In genomic region chr1:193129321-193129720, GRCm38 (mm10) we compare ENCODE assay signal across 9 mouse cellular contexts. TPM values are rescaled to one million over a fixed set of nuclear protein-coding genes. Genes with fewer than 3 reads are reported as not detected.
DNase-seq lines count a peak whose midpoint lies in the region; ATAC-seq and TF ChIP-seq lines count a peak whose summit lies in the region.
"Had no signal": no experiment of that assay in that cellular context is flagged by ENCODE, and none has a peak within 500 bp of the region (broad histone marks: within the 10 kb centered on the region; RNA-seq: fewer than 3 reads in every experiment).

No protein-coding gene starts in this region.

- no peak for TF ChIP-seq CTCF in embryonic fibroblast, embryonic 13.5 days (IDR thresholded peaks at IDR 0.05; ENCODE audit: borderline replicate concordance, insufficient read depth, low read length)
- TF ChIP-seq CTCF in olfactory bulb, adult 2 months (IDR thresholded peaks at IDR 0.05; ENCODE audit: insufficient read depth, low read depth, low read length): no peak

- intact Hi-C loops in left cerebral cortex, postnatal 36 days (cut with DNase I): loop anchor here (2.0 to 10.0 kb wide), 3 partner anchors 95 to 347 kb away; partner anchors contain the start of gene Syt14

- no peak for ATAC-seq in lung, embryonic 16.5 days (ENCODE audit: low read depth)
- ATAC-seq in limb, embryonic 11.5 days (ENCODE audit: insufficient number of reproducible peaks, low FRiP score, low TSS enrichment, low read depth): no peak

- peak overlapping the region; percentile 92 for H3K4me3 ChIP-seq in lung, embryonic 16.5 days (ENCODE audit: low read length)
- H3K4me3 ChIP-seq in embryonic fibroblast, embryonic 13.5 days (ENCODE audit: insufficient read depth, low read length): peak overlapping the region; percentile 77
- peak overlapping the region; percentile 98 for H3K4me3 ChIP-seq in limb, embryonic 11.5 days (ENCODE audit: low read depth, low read length)
- H3K4me3 ChIP-seq in olfactory bulb, adult 2 months (ENCODE audit: insufficient read depth, low read depth, low read length): peak overlapping the region; percentile 91

- no peak for TF ChIP-seq POLR2A in embryonic fibroblast, embryonic 13.5 days (IDR thresholded peaks at IDR 0.05; ENCODE audit: low read depth, low read length)
- TF ChIP-seq POLR2A in olfactory bulb, adult 2 months (IDR thresholded peaks at IDR 0.05; ENCODE audit: insufficient read depth, low read depth, low read length): no peak

- no peaks in the 10 kb centered on the region for H3K27me3 ChIP-seq in lung, embryonic 16.5 days (ENCODE audit: control insufficient read depth, insufficient read depth, low read depth, low read length)
- no peaks in the 10 kb centered on the region for H3K27me3 ChIP-seq in limb, embryonic 11.5 days (ENCODE audit: control insufficient read depth, insufficient read depth, low read length)

- peak overlapping the region; percentile 80 for H3K9ac ChIP-seq in lung, embryonic 16.5 days (ENCODE audit: low read length)
- peak overlapping the region; percentile 85 for H3K9ac ChIP-seq in limb, embryonic 11.5 days (ENCODE audit: low read length)

- no peak overlapping the region for H3K27ac ChIP-seq in lung, embryonic 16.5 days (ENCODE audit: low read length)
- H3K27ac ChIP-seq in embryonic fibroblast, embryonic 13.5 days (ENCODE audit: insufficient read depth, low read length): no peak overlapping the region
- H3K27ac ChIP-seq in limb, embryonic 11.5 days (replicated peaks; ENCODE audit: low read depth, low read length): no peak overlapping the region
- H3K27ac ChIP-seq in olfactory bulb, adult 2 months (ENCODE audit: insufficient read depth, low read depth, low read length): no peak overlapping the region

- no peak for DNase-seq in lung, postnatal 36 days
- no peak for DNase-seq in limb, embryonic 11.5 days (ENCODE audit: low spot score)
- no peak for DNase-seq in left cerebral cortex, postnatal 36 days (ENCODE audit: low spot score in 2 of 2)
- DNase-seq in right cerebral cortex, postnatal 10 days (ENCODE audit: low spot score in 2 of 2): no peak
- DNase-seq in Muller cell, postnatal 12 days (ENCODE audit: inconsistent ontology term): no peak
- DNase-seq: adrenal gland, postnatal 36 days had no signal

- H3K9me3 ChIP-seq in lung, embryonic 16.5 days (ENCODE audit: control insufficient read depth, low read length): no peaks in the 10 kb centered on the region
- no peaks in the 10 kb centered on the region for H3K9me3 ChIP-seq in limb, embryonic 11.5 days (ENCODE audit: control insufficient read depth, low read length)

- H3K4me2 ChIP-seq in lung, embryonic 16.5 days (ENCODE audit: low read depth, low read length): peak overlapping the region; percentile 74
- peak overlapping the region; percentile 41 for H3K4me2 ChIP-seq in limb, embryonic 11.5 days (ENCODE audit: low read depth, severe bottlenecking)

- 18% methylated on average over 5 of the region's 5 CpGs for WGBS in lung, embryonic 16.5 days
- WGBS in limb, embryonic 11.5 days: 32% methylated on average over 5 of the region's 5 CpGs
- 12% methylated on average over 5 of the region's 5 CpGs for WGBS in olfactory bulb, adult 2 months

- peaks cover 9% of the 10 kb centered on the region for H3K4me1 ChIP-seq in lung, embryonic 16.5 days (replicated peaks; ENCODE audit: control insufficient read depth, insufficient read depth, low read length)
- H3K4me1 ChIP-seq in embryonic fibroblast, embryonic 13.5 days (ENCODE audit: control insufficient read depth, insufficient read depth, low read length): peaks cover 2% of the 10 kb centered on the region
- peaks cover 5% of the 10 kb centered on the region; the same call in 1 of the 2 replicates for H3K4me1 ChIP-seq in limb, embryonic 11.5 days (ENCODE audit: control insufficient read depth, insufficient read depth, low read length)
- peaks cover 7% of the 10 kb centered on the region; the same call in 1 of the 2 replicates for H3K4me1 ChIP-seq in olfactory bulb, adult 2 months (ENCODE audit: control insufficient read depth, insufficient read depth, low read length)

- H3K36me3 ChIP-seq in lung, embryonic 16.5 days (ENCODE audit: control insufficient read depth, insufficient read depth, low read length): peaks cover 6% of the 10 kb centered on the region
- peaks cover 6% of the 10 kb centered on the region; the same call in 1 of the 2 replicates for H3K36me3 ChIP-seq in limb, embryonic 11.5 days (ENCODE audit: control insufficient read depth, insufficient read depth, low read length)

RNA-seq across cellular contexts. Expression of gene Diexf, which starts 0.8 kb away (rescaled TPM):
- 8.6 and 8.8 TPM in 2 replicates for polyA plus RNA-seq in lung, embryonic 16.5 days (2015; fragmentation: Nextera tagmentation; extraction: Ambion mirVana)
- polyA plus RNA-seq in embryonic fibroblast, embryonic 13.5 days (2011; ENCODE audit: insufficient read length, low read depth, missing spikeins): 22.3 and 25.4 TPM in 2 replicates
- polyA plus RNA-seq in limb, embryonic 11.5 days (2014; fragmentation: Nextera tagmentation; extraction: Ambion mirVana): 12.2 and 13.3 TPM in 2 replicates
- 406 TPM in 1 of 2 replicates, not detected in the other for polyA plus RNA-seq in olfactory bulb, adult 2 months (2012; ENCODE audit: insufficient read depth, insufficient read length, low replicate concordance, missing spikeins)
- total RNA-seq in left cerebral cortex, postnatal 36 days (2021): 10 to 100 TPM; 14.3 to 20.4 TPM

RNA-seq across cellular contexts. Expression of gene Irf6, which starts 23.6 kb away (rescaled TPM):
- polyA plus RNA-seq in lung, embryonic 16.5 days (2015; fragmentation: Nextera tagmentation; extraction: Ambion mirVana): 18.3 TPM in 2 replicates
- polyA plus RNA-seq in embryonic fibroblast, embryonic 13.5 days (2011; ENCODE audit: insufficient read length, low read depth, missing spikeins): 0.32 and 1.3 TPM in 2 replicates
- 8.2 and 11.5 TPM in 2 replicates for polyA plus RNA-seq in limb, embryonic 11.5 days (2014; fragmentation: Nextera tagmentation; extraction: Ambion mirVana)
- not detected in 2 replicates for polyA plus RNA-seq in olfactory bulb, adult 2 months (2012; ENCODE audit: insufficient read depth, insufficient read length, low replicate concordance, missing spikeins)
- total RNA-seq in left cerebral cortex, postnatal 36 days (2021): 1 to 10 TPM in 1 of 2 experiments, under 1 TPM in 1; 0.99 to 1.7 TPM

RNA-seq across cellular contexts. Expression of gene A130010J15Rik, which starts 38.5 kb away (rescaled TPM):
- 12.9 and 13.5 TPM in 2 replicates for polyA plus RNA-seq in lung, embryonic 16.5 days (2015; fragmentation: Nextera tagmentation; extraction: Ambion mirVana)
- polyA plus RNA-seq in embryonic fibroblast, embryonic 13.5 days (2011; ENCODE audit: insufficient read length, low read depth, missing spikeins): 5.4 and 10.7 TPM in 2 replicates
- polyA plus RNA-seq in limb, embryonic 11.5 days (2014; fragmentation: Nextera tagmentation; extraction: Ambion mirVana): 15.5 and 17.8 TPM in 2 replicates
- polyA plus RNA-seq in olfactory bulb, adult 2 months (2012; ENCODE audit: insufficient read depth, insufficient read length, low replicate concordance, missing spikeins): not detected in 2 replicates
- 1 to 10 TPM; 2.6 to 3.2 TPM for total RNA-seq in left cerebral cortex, postnatal 36 days (2021)

Comparison
In these comparisons a context has a peak if more than half of its experiments do, and no peak if none do; other contexts are left out.
1. RNA of gene Diexf, which starts 0.8 kb away (polyA plus RNA-seq): 406 TPM in olfactory bulb, adult 2 months; 22.3 to 25.4 TPM in embryonic fibroblast, embryonic 13.5 days, 12.2 to 13.3 TPM in limb, embryonic 11.5 days and 8.6 to 8.8 TPM in lung, embryonic 16.5 days; every median in the first group is over 10 times any median in the second.
2. Peak in every context shown above with its lines, with median percentiles within 50 percentile points of each other: H3K4me3 ChIP-seq.